Mouse (Mus musculus) heart, adult 2 months (tissue): ENCODE measurements around the gene Lingo2. TPM values are rescaled to one million over a fixed set of nuclear protein-coding genes. Genes with fewer than 3 reads are reported as not detected.

Experiments
- DNase-seq, 2 experiments: peaks; one replicate each; pipeline ENCODE4 v3.0.0; 2021
- H3K27ac ChIP-seq: fragments of 200-600 bp; 2 replicates; pipeline ENCODE4 v1.8.1; 2022
- H3K27me3 ChIP-seq: fragments of 200-500 bp; 2 replicates; pipeline ENCODE4 v1.6.1; 2012; ENCODE audit warnings: mild to moderate bottlenecking, low read length, inconsistent platforms, mixed read lengths; ENCODE audit not compliant: control insufficient read depth, insufficient read depth
- H3K36me3 ChIP-seq: fragments of 200-500 bp; 2 replicates; pipeline ENCODE4 v1.6.1; 2012; ENCODE audit warnings: low read length, inconsistent platforms; ENCODE audit not compliant: control insufficient read depth, insufficient read depth
- H3K4me1 ChIP-seq: fragments of 200-500 bp; 2 replicates; pipeline ENCODE4 v1.6.1; 2011; ENCODE audit warnings: low read length; ENCODE audit not compliant: control insufficient read depth, insufficient read depth
- H3K4me3 ChIP-seq: fragments of 200-600 bp; 2 replicates; pipeline ENCODE4 v1.8.1; 2022
- H3K79me2 ChIP-seq: fragments of 200-500 bp; replicated peaks from 2 replicates; pipeline ENCODE4 v1.6.1; 2012; ENCODE audit warnings: mild to moderate bottlenecking, inconsistent platforms, low read length, moderate library complexity, mixed read lengths; ENCODE audit not compliant: control insufficient read depth, insufficient read depth
- H3K9ac ChIP-seq: fragments of 200-500 bp; 2 replicates; pipeline ENCODE4 v1.6.1; 2012; ENCODE audit warnings: low read depth, mild to moderate bottlenecking, control low read depth, inconsistent platforms, low read length, mixed read lengths
- CTCF ChIP-seq: fragments of 200-600 bp; IDR thresholded peaks from 2 replicates; pipeline ENCODE4 v1.8.1; 2022; ENCODE audit warnings: antibody characterized with exemption, mild to moderate bottlenecking, moderate library complexity
- EP300 ChIP-seq: fragments of 200-500 bp; IDR thresholded peaks from 2 replicates; pipeline ENCODE4 v1.6.1; 2011; ENCODE audit warnings: low read depth, low read length, control low read depth; ENCODE audit not compliant: insufficient read depth
- POLR2A ChIP-seq: fragments of 200-500 bp; IDR thresholded peaks from 2 replicates; pipeline ENCODE4 v1.6.1; 2011; ENCODE audit warnings: mild to moderate bottlenecking, low read depth, low read length, control low read depth; ENCODE audit not compliant: insufficient read depth
- WGBS: fragments of 180-500 bp; shearing (Covaris S2); methylation state at CpG from one replicate; pipeline ENCODE4 v1.1.7; 2018; 5-methylcytosine and 5-hydroxymethylcytosine counted together
- intact Hi-C: fragments of 180-260 bp; cut with DNase I; formaldehyde crosslinking; loops from one replicate; pipeline ENCODE4 v1.15.1; 2025
- polyA plus RNA-seq: library from polyadenylated mRNA; depleted of rRNA; stranded (reverse); fragments of >200 nt; gene quantifications from 2 replicates; pipeline ENCODE4 v1.2.3, GENCODE M21; 2012
- total RNA-seq, 2 experiments: library from RNA; stranded (reverse); gene quantifications; 2 replicates each; pipeline ENCODE4 v1.2.3; 2021

Lingo2 gene
- total and polyA plus RNA-seq, 3 experiments = not detected

DNA sequence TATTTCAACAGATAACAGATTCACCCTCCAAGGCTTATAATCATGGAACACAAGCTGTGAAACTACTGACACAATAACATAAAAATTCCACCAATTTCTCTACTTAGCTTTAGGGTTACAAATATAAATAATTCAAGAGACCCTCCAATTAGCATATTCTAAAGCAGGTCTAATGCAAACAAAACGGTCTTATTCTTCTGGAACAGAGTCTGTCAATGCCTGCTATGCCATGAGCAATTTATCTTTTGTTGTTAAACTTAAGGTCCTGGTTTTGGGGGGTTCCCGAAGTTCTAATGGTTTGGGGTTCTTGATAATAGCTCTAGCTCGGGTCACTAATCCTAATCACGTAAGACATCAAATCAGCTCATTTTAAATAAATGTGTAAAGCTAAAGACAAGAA lies 988.0 kb downstream of the Lingo2 start:
- no peak overlapping the region for H3K27ac ChIP-seq
- intact Hi-C loops = no loop called here
- 74% methylated on average over 4 of the region's 4 CpGs for WGBS
- no peaks in the 10 kb centered on the region for H3K4me1 ChIP-seq
- no peaks in the 10 kb centered on the region for H3K27me3 ChIP-seq
- TF ChIP-seq CTCF (no peak), POLR2A (no peak), EP300 (no peak)
- no peak overlapping the region for H3K9ac ChIP-seq
- no peak overlapping the region for H3K4me3 ChIP-seq
- DNase-seq = no peak
- no peaks in the 10 kb centered on the region for H3K36me3 ChIP-seq
- H3K79me2 ChIP-seq = no peaks in the 10 kb centered on the region

- no peak overlapping the region for H3K4me3 ChIP-seq
- H3K79me2 ChIP-seq = no peaks in the 10 kb centered on the region
- no peak for DNase-seq
- H3K4me1 ChIP-seq = no peaks in the 10 kb centered on the region
- no peaks in the 10 kb centered on the region for H3K36me3 ChIP-seq
- no peaks in the 10 kb centered on the region for H3K27me3 ChIP-seq
- no peak overlapping the region for H3K27ac ChIP-seq
- intact Hi-C loops = no loop called here
- TF ChIP-seq POLR2A (no peak), EP300 (no peak), CTCF (no peak)
- no peak overlapping the region for H3K9ac ChIP-seq
Measured at GRCm38 (mm10) chr4:35951894-35952293, 999.7 kb downstream of the Lingo2 start.

DNA sequence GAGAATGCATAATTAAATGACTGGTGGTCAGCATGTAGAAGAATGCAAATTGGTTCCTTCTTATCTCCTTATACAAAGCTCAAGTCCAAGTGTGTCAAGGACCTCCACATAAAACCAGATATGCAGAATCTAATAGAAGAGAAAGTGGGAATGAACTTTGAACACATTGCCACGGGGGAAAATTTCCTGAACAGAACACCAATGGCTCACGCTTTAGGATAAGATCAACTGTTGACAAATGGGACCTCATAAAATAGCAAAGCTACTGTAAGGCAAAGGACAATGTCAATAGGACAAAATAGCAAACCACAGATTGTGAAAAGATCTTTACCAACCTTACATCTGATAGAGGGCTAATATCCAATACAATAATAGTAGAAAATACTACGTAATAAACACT lies 1000.3 kb downstream of the Lingo2 start:
- Histone ChIP-seq H3K9ac (no peak overlapping the region), H3K36me3 (no peaks in the 10 kb centered on the region), H3K27me3 (no peaks in the 10 kb centered on the region), H3K4me1 (no peaks in the 10 kb centered on the region), H3K79me2 (no peaks in the 10 kb centered on the region), H3K4me3 (no peak overlapping the region), H3K27ac (no peak overlapping the region)
- no peak for DNase-seq
- WGBS = 69% methylated on average over 3 of the region's 3 CpGs
- TF ChIP-seq EP300 (no peak), POLR2A (no peak)
- intact Hi-C loops = no loop called here

GRCm38 (mm10) chr4:35934056-35934661 lies 1017.4 kb downstream of the Lingo2 start:
- H3K79me2 ChIP-seq = no peaks in the 10 kb centered on the region
- no peak for DNase-seq
- H3K9ac ChIP-seq = no peak overlapping the region
- no peak for TF ChIP-seq EP300
- no peak for TF ChIP-seq CTCF
- TF ChIP-seq POLR2A = no peak
- no peak overlapping the region for H3K27ac ChIP-seq
- no peaks in the 10 kb centered on the region for H3K4me1 ChIP-seq
- intact Hi-C loops = no loop called here
- WGBS = 50% methylated on average over 4 of the region's 4 CpGs
- no peaks in the 10 kb centered on the region for H3K27me3 ChIP-seq
- H3K4me3 ChIP-seq = no peak overlapping the region
- no peaks in the 10 kb centered on the region for H3K36me3 ChIP-seq

DNA sequence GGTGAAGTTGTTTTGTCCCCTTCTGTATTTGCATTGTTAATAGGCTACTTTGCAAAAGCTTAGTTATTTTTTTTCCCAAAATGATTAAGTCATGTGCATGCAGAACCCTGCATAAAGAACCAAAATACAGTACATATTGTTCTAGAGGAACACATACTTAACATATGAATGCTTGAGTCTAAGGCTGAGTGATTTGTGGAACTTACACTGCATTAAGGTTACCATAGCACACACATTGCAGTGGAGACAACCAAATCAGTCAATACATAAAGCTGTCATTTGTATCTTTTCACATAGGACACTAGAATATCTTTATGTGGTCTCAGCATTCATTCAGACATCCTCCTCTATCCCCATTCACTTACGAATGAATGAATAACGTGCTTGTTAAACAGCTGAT lies 1023.8 kb downstream of the Lingo2 start:
- no peaks in the 10 kb centered on the region for H3K36me3 ChIP-seq
- no peak overlapping the region for H3K27ac ChIP-seq
- intact Hi-C loops = no loop called here
- no peaks in the 10 kb centered on the region for H3K27me3 ChIP-seq
- no peak overlapping the region for H3K9ac ChIP-seq
- H3K4me1 ChIP-seq = no peaks in the 10 kb centered on the region
- WGBS = 68% methylated on average over 2 of the region's 2 CpGs
- TF ChIP-seq POLR2A = no peak
- TF ChIP-seq EP300 = no peak
- no peak for TF ChIP-seq CTCF
- no peaks in the 10 kb centered on the region for H3K79me2 ChIP-seq
- no peak for DNase-seq
- H3K4me3 ChIP-seq = no peak overlapping the region

DNA sequence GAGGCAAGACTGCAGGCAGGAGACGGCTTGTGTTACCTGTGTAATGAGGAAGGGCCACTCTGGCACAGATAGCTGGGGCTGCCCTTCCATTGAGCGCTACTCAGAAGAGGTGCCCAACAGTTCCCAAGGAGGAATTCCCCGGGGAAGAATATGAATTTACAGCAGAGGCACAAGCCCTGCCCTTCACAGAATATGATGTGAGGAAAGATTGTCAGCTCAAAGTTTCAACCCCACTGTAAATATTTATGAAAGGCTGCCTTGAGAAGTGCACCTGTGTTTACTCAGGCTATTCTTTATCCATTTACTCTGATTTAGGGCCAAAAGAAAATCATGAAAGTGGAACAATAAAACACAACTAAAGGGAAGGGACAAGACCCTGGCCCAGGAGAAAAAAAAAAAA lies 1034.1 kb downstream of the Lingo2 start:
- Histone ChIP-seq H3K27me3 (no peaks in the 10 kb centered on the region), H3K4me3 (no peak overlapping the region), H3K9ac (no peak overlapping the region), H3K27ac (no peak overlapping the region), H3K36me3 (no peaks in the 10 kb centered on the region), H3K4me1 (no peaks in the 10 kb centered on the region), H3K79me2 (no peaks in the 10 kb centered on the region)
- no peak for DNase-seq
- TF ChIP-seq EP300 (no peak), CTCF (no peak), POLR2A (no peak)
- intact Hi-C loops = no loop called here
- WGBS = 75% methylated on average over 3 of the region's 3 CpGs
